Mouse (Mus musculus) lung, postnatal 0 days (tissue): ENCODE data around the gene Sri. TPM values are rescaled to one million over a fixed set of nuclear protein-coding genes. Genes with fewer than 3 reads are reported as not detected.

Source experiments
- ATAC-seq: fragments of 200-750 bp; cut with Nextera tagmentation; 2 replicates; pipeline ENCODE4 v1.8.0; 2017; ENCODE audit warnings: moderate library complexity
- DNase-seq: peaks from one replicate; pipeline ENCODE4 v3.0.0-alpha.2; 2016; ENCODE audit warnings: low spot score
- H3K27ac ChIP-seq: fragments of 300-500 bp; sonication (generic); 2 replicates; pipeline ENCODE4 v1.5.1; 2014; ENCODE audit warnings: antibody characterized with exemption, mild to moderate bottlenecking, low read length, mixed read lengths
- H3K27me3 ChIP-seq: fragments of 300-500 bp; sonication (generic); replicated peaks from 2 replicates; pipeline ENCODE4 v1.6.1; 2014; ENCODE audit warnings: low read length, mixed read lengths; ENCODE audit not compliant: insufficient read depth
- H3K36me3 ChIP-seq: fragments of 300-500 bp; sonication (generic); 2 replicates; pipeline ENCODE4 v1.6.1; 2014; ENCODE audit warnings: low read length, mixed read lengths; ENCODE audit not compliant: insufficient read depth
- H3K4me1 ChIP-seq: fragments of 300-500 bp; sonication (generic); 2 replicates; pipeline ENCODE4 v1.6.1; 2014; ENCODE audit warnings: antibody characterized with exemption, low read depth, low read length, mixed read lengths; ENCODE audit not compliant: insufficient read depth
- H3K4me2 ChIP-seq: fragments of 300-500 bp; sonication (generic); replicated peaks from 2 replicates; pipeline ENCODE4 v1.6.1; 2014; ENCODE audit warnings: low read depth, mild to moderate bottlenecking, low read length, moderate library complexity, mixed read lengths
- H3K4me3 ChIP-seq: fragments of 300-500 bp; sonication (generic); 2 replicates; pipeline ENCODE4 v1.5.1; 2014; ENCODE audit warnings: low read depth, low read length
- H3K9ac ChIP-seq: fragments of 300-500 bp; sonication (generic); replicated peaks from 2 replicates; pipeline ENCODE4 v1.6.1; 2014; ENCODE audit warnings: low read depth, mild to moderate bottlenecking
- H3K9me3 ChIP-seq: fragments of 300-500 bp; sonication (generic); 2 replicates; pipeline ENCODE4 v1.6.1; 2016; ENCODE audit warnings: low read length, mixed read lengths
- CTCF ChIP-seq: IDR thresholded peaks from 2 replicates; pipeline ENCODE4 v1.5.1; 2016; ENCODE audit warnings: antibody characterized with exemption, mild to moderate bottlenecking
- EP300 ChIP-seq: IDR thresholded peaks from 2 replicates; pipeline ENCODE4 v1.6.1; 2016; ENCODE audit warnings: antibody characterized with exemption, mild to moderate bottlenecking, control low read depth
- WGBS: fragments of 180-500 bp; shearing (Covaris S2); extraction: QIAGEN DNeasy Blood & Tissue Kit; methylation state at CpG from one replicate; pipeline ENCODE4 v1.1.7; 2014; 5-methylcytosine and 5-hydroxymethylcytosine counted together
- polyA plus RNA-seq: library from polyadenylated mRNA; unstranded; fragments of >200 nt; fragmentation: Nextera tagmentation; extraction: Ambion mirVana; gene quantifications from 2 replicates; pipeline ENCODE4 v1.2.1, GENCODE M21; 2015

Gene Sri
- polyA plus RNA-seq, 1 experiment from 2014 or later, result 338 TPM

- Histone ChIP-seq H3K4me3 (no peak overlapping the region), H3K9me3 (no peaks in the 10 kb centered on the region), H3K36me3 (no peaks in the 10 kb centered on the region), H3K4me1 (no peaks in the 10 kb centered on the region), H3K27ac (no peak overlapping the region), H3K27me3 (no peaks in the 10 kb centered on the region), H3K4me2 (no peak overlapping the region), H3K9ac (no peak overlapping the region)
- TF ChIP-seq CTCF, result no peak
- TF ChIP-seq EP300, result no peak
- ATAC-seq (no peak), DNase-seq (no peak)
- WGBS, result 81% methylated on average over 3 of the region's 3 CpGs
These were observed 42.3 kb downstream of the Sri start for GRCm38 (mm10) chr5:8088147-8088546.

- Histone ChIP-seq H3K27me3 (no peaks in the 10 kb centered on the region), H3K9me3 (no peaks in the 10 kb centered on the region), H3K9ac (no peak overlapping the region), H3K4me2 (no peak overlapping the region), H3K27ac (no peak overlapping the region), H3K4me1 (no peaks in the 10 kb centered on the region), H3K36me3 (no peaks in the 10 kb centered on the region), H3K4me3 (no peak overlapping the region)
- no peak for DNase-seq
- no peak for TF ChIP-seq EP300
- no peak for TF ChIP-seq CTCF
- WGBS, result 86% methylated on average over 5 of the region's 5 CpGs
- ATAC-seq, result no peak
These were observed 49.0 kb downstream of the Sri start for GRCm38 (mm10) chr5:8094921-8095320.

GRCm38 (mm10) chr5:8095689-8096088 is 49.8 kb downstream of the Sri start:
- no peak overlapping the region for H3K4me2 ChIP-seq
- no peaks in the 10 kb centered on the region for H3K36me3 ChIP-seq
- 82% methylated on average over 1 of the region's 1 CpGs for WGBS
- H3K27me3 ChIP-seq, result no peaks in the 10 kb centered on the region
- no peak for ATAC-seq
- DNase-seq, result no peak
- no peaks in the 10 kb centered on the region for H3K9me3 ChIP-seq
- no peak overlapping the region for H3K4me3 ChIP-seq
- no peak overlapping the region for H3K27ac ChIP-seq
- no peaks in the 10 kb centered on the region for H3K4me1 ChIP-seq
- H3K9ac ChIP-seq, result no peak overlapping the region
- no peak for TF ChIP-seq CTCF
- TF ChIP-seq EP300, result no peak

GRCm38 (mm10) chr5:8111691-8112090 is 65.8 kb downstream of the Sri start:
- Histone ChIP-seq H3K4me1 (no peaks in the 10 kb centered on the region), H3K36me3 (no peaks in the 10 kb centered on the region), H3K27me3 (no peaks in the 10 kb centered on the region), H3K27ac (no peak overlapping the region), H3K4me2 (no peak overlapping the region), H3K9me3 (no peaks in the 10 kb centered on the region), H3K9ac (no peak overlapping the region), H3K4me3 (no peak overlapping the region)
- no peak for DNase-seq
- TF ChIP-seq EP300 (no peak), CTCF (no peak)
- no peak for ATAC-seq
- WGBS, result 93% methylated on average over 3 of the region's 3 CpGs

GRCm38 (mm10) chr5:8112246-8112645 is 66.4 kb downstream of the Sri start:
- H3K4me3 ChIP-seq, result no peak overlapping the region
- ATAC-seq (no peak), DNase-seq (no peak)
- H3K36me3 ChIP-seq, result no peaks in the 10 kb centered on the region
- H3K9me3 ChIP-seq, result no peaks in the 10 kb centered on the region
- H3K4me2 ChIP-seq, result no peak overlapping the region
- no peaks in the 10 kb centered on the region for H3K27me3 ChIP-seq
- H3K4me1 ChIP-seq, result no peaks in the 10 kb centered on the region
- no peak overlapping the region for H3K9ac ChIP-seq
- 76% methylated on average over 5 of the region's 5 CpGs for WGBS
- TF ChIP-seq EP300 (no peak), CTCF (no peak)
- no peak overlapping the region for H3K27ac ChIP-seq

- WGBS, result 61% methylated on average over 5 of the region's 5 CpGs
- no peaks in the 10 kb centered on the region for H3K9me3 ChIP-seq
- ATAC-seq, result no peak
- no peak overlapping the region for H3K27ac ChIP-seq
- H3K4me1 ChIP-seq, result no peaks in the 10 kb centered on the region
- no peak for DNase-seq
- TF ChIP-seq EP300 (no peak), CTCF (no peak)
- H3K36me3 ChIP-seq, result no peaks in the 10 kb centered on the region
- no peak overlapping the region for H3K4me2 ChIP-seq
- H3K9ac ChIP-seq, result no peak overlapping the region
- H3K4me3 ChIP-seq, result no peak overlapping the region
- no peaks in the 10 kb centered on the region for H3K27me3 ChIP-seq
These were observed 70.8 kb downstream of the Sri start for GRCm38 (mm10) chr5:8116561-8117168.

Other genes starting within 250 kb of the Sri start
- 6.4 and 19.5 TPM in 2 replicates for gene Steap4, start 85.6 kb upstream of the Sri start, polyA plus RNA-seq